Mouse (Mus musculus) MN1 (cell line): ENCODE results near the gene Fndc9.
A peak's percentile ranks its signal among the peaks of the same experiment; 100 is the strongest.

Experiments
- DNase-seq: peaks from one replicate; pipeline ENCODE4 v3.0.0-alpha.2; 2016; ENCODE audit warnings: low spot score

Fndc9 gene

GRCm38 (mm10) chr11:46233966-46234365 lies 1.4 kb upstream of the Fndc9 start:
- no peak for DNase-seq

GRCm38 (mm10) chr11:46236976-46237375 lies 1.6 kb downstream of the Fndc9 start:
- no peak for DNase-seq

GRCm38 (mm10) chr11:46241150-46241673 lies 5.9 kb downstream of the Fndc9 start:
- no peak for DNase-seq

GRCm38 (mm10) chr11:46241985-46242384 lies 6.7 kb downstream of the Fndc9 start:
- DNase-seq, result no peak

- no peak for DNase-seq
Observed at GRCm38 (mm10) chr11:46244731-46245604, 9.6 kb downstream of the Fndc9 start.

GRCm38 (mm10) chr11:46245926-46246325 lies 10.6 kb downstream of the Fndc9 start:
- DNase-seq, result no peak

GRCm38 (mm10) chr11:46246393-46246792 lies 11.1 kb downstream of the Fndc9 start:
- DNase-seq, result no peak

GRCm38 (mm10) chr11:46248352-46248751 lies 13.0 kb downstream of the Fndc9 start:
- no peak for DNase-seq

GRCm38 (mm10) chr11:46251994-46252393 lies 16.7 kb downstream of the Fndc9 start:
- no peak for DNase-seq

- DNase-seq, result no peak
Observed at GRCm38 (mm10) chr11:46255291-46255690, 20.0 kb downstream of the Fndc9 start.

- no peak for DNase-seq
Observed at GRCm38 (mm10) chr11:46258207-46258606, 22.9 kb downstream of the Fndc9 start.

GRCm38 (mm10) chr11:46258749-46259148 lies 23.4 kb downstream of the Fndc9 start:
- no peak for DNase-seq

- no peak for DNase-seq
Observed at GRCm38 (mm10) chr11:46262854-46263253, 27.5 kb downstream of the Fndc9 start.

GRCm38 (mm10) chr11:46263291-46263690 lies 28.0 kb downstream of the Fndc9 start:
- no peak for DNase-seq

- DNase-seq, result no peak
Observed at GRCm38 (mm10) chr11:46264584-46264983, 29.3 kb downstream of the Fndc9 start.

GRCm38 (mm10) chr11:46265031-46265786 lies 29.9 kb downstream of the Fndc9 start:
- no peak for DNase-seq

- DNase-seq, result no peak
Observed at GRCm38 (mm10) chr11:46268991-46269390, 33.7 kb downstream of the Fndc9 start.

- DNase-seq, result no peak
Observed at GRCm38 (mm10) chr11:46269391-46269790, 34.1 kb downstream of the Fndc9 start.

- no peak for DNase-seq
Observed at GRCm38 (mm10) chr11:46269893-46270292, 34.6 kb downstream of the Fndc9 start.

- no peak for DNase-seq
Observed at GRCm38 (mm10) chr11:46272058-46272681, 36.8 kb downstream of the Fndc9 start.

- no peak for DNase-seq
Observed at GRCm38 (mm10) chr11:46273969-46274368, 38.6 kb downstream of the Fndc9 start.

GRCm38 (mm10) chr11:46275302-46275701 lies 40.0 kb downstream of the Fndc9 start:
- peak; percentile 26 for DNase-seq
